Mouse (Mus musculus) hindbrain, embryonic 12.5 days (tissue): ENCODE measurements around the gene Mut. TPM values are rescaled to one million over a fixed set of nuclear protein-coding genes. Genes with fewer than 3 reads are reported as not detected.

Source experiments
- ATAC-seq: fragments of 200-750 bp; cut with Nextera tagmentation; 2 replicates; pipeline ENCODE4 v1.8.0; 2017; ENCODE audit warnings: moderate TSS enrichment; ENCODE audit not compliant: low FRiP score
- H3K27ac ChIP-seq: fragments of 300-500 bp; sonication (generic); 2 replicates; pipeline ENCODE4 v1.5.1; 2016; ENCODE audit warnings: mild to moderate bottlenecking
- H3K27me3 ChIP-seq: fragments of 300-500 bp; sonication (generic); 2 replicates; pipeline ENCODE4 v1.6.1; 2016; ENCODE audit warnings: mild to moderate bottlenecking
- H3K36me3 ChIP-seq: fragments of 300-500 bp; sonication (generic); 2 replicates; pipeline ENCODE4 v1.6.1; 2016; ENCODE audit warnings: mild to moderate bottlenecking
- H3K4me1 ChIP-seq: fragments of 300-500 bp; sonication (generic); 2 replicates; pipeline ENCODE4 v1.6.1; 2016
- H3K4me2 ChIP-seq: fragments of 300-500 bp; sonication (generic); replicated peaks from 2 replicates; pipeline ENCODE4 v1.6.1; 2016; ENCODE audit warnings: mild to moderate bottlenecking
- H3K4me3 ChIP-seq: fragments of 300-500 bp; sonication (generic); 2 replicates; pipeline ENCODE4 v1.5.1; 2016; ENCODE audit warnings: mild to moderate bottlenecking
- H3K9ac ChIP-seq: fragments of 300-500 bp; sonication (generic); 2 replicates; pipeline ENCODE4 v1.6.1; 2016; ENCODE audit warnings: mild to moderate bottlenecking, moderate library complexity
- H3K9me3 ChIP-seq: fragments of 300-500 bp; sonication (generic); replicated peaks from 2 replicates; pipeline ENCODE4 v1.6.1; 2016; ENCODE audit warnings: mild to moderate bottlenecking
- WGBS: fragments of 180-500 bp; shearing (Covaris S2); methylation state at CpG from one replicate; pipeline ENCODE4 v1.1.7; 2016; 5-methylcytosine and 5-hydroxymethylcytosine counted together
- polyA plus RNA-seq: library from polyadenylated mRNA; unstranded; fragments of >200 nt; fragmentation: Nextera tagmentation; extraction: Ambion mirVana; gene quantifications from 2 replicates; pipeline ENCODE4 v1.2.1, GENCODE M21; 2016

Gene Mut
- polyA plus RNA-seq = 27.1 and 30.3 TPM in 2 replicates

DNA sequence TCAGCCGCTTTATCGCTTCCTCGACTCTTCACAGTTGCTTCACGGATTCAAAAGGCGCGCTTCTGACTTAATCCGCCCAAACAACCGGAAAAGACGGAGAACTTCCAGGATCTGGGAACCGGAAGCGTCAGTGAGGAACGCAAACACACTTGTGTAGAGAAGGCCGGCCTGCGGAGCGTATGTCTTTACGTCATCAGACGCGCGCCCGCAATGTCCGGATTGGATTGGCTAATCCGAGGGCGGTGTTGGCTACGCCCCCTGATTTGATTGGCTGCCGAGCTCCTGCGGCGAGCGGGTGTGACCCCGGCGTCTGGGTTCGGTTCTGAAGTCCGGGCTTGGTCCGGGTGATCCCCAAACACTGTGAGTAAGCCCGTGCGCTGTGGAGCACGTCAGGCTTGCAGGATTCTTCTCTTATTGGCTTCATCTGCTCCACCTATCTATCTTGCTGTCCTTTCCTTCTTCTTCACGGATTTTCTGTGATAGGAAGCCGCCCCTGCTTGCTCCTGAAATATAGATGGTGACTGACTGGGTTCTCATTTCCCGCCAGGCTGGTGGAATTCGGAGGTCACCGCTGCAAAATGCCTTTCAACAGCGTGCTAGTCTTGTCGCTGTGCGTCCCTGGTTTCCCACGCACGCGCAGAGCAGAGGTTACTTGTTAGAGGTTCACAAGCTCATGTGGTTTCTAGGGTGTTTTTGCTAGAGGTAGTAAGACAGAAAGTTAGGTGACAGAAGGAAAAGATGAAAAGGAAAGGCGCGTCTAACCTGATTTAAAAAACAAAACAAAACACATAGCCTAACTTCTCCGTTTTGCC, at the start of gene Mut, which contains the start of gene Cenpq:
Gene Mut (plus strand): TSS at position 266 of the 812 bp plus-strand sequence.
Gene Cenpq (minus strand): TSS at position 628 of the 812 bp plus-strand sequence.
- peak; percentile 100 for ATAC-seq
- peak within 1 kb of the TSS; percentile 65 for H3K9ac ChIP-seq
- 0 out of 2 replicates have a peak, but pooled peaks cover 7% of the 10 kb centered on the region for H3K36me3 ChIP-seq
- peak within 1 kb of the TSS; percentile 90 for H3K27ac ChIP-seq
- WGBS = under 1% methylated on average over 50 of the region's 50 CpGs
- H3K4me1 ChIP-seq = peaks cover 11% of the 10 kb centered on the region
- peak within 1 kb of the TSS; percentile 66 for H3K4me3 ChIP-seq
- H3K9me3 ChIP-seq = no peaks in the 10 kb centered on the region
- H3K4me2 ChIP-seq = peak within 1 kb of the TSS; percentile 72
- no peaks in the 10 kb centered on the region for H3K27me3 ChIP-seq

DNA sequence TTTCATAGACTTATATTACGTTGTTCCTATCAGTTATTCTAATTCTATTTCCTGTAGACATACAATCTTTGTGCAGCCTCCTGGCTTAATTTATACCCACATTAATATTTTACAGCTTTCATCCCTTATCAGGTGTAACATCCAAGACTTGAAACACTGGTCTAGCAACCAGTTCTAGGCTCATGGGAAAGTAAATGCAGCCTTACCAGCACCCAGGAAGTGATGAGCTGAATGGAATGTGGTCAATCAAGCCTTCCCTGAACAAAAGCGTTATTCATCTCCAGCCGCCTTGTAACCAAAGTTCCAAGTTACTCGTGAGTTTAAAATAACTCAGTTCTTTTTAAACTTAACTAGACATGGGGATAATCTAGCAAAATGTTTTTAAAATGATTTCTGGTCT, 49.3 kb upstream of the Mut start:
- H3K9ac ChIP-seq = no peak overlapping the region

DNA sequence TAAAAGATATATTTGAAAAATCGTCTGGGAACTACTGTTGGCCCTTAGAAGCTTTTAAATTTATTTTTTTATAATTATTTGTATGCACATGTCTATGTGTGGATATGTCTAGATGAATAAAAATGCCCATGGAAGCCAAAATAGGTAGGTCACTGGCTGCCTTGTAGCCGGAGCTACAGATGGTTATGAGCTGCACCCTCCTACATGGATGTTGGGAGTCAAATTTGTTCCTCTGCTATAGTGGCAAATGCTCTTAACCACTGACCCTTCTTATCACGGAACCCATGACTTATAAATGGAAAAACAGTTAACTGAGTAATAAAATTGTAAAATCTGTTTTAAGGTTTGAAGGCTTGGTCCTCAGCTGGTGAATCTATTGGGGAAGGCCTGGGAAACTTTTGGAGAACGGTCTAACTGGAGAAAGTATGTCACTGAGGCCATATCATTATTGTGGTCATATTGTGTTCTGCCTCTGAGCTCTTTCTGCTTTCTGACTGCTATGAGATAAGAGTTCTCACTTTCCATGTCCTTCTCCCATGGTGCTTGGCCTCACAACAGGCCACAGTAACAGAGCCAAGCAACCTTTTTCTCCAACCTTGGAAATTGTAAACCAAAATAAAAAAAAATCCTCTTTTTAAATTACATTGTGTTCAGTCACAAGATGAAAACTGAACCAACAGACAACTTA, 46.5 kb upstream of the Mut start:
- no peak overlapping the region for H3K4me2 ChIP-seq
- no peaks in the 10 kb centered on the region for H3K27me3 ChIP-seq
- no peaks in the 10 kb centered on the region for H3K9me3 ChIP-seq
- H3K36me3 ChIP-seq = no peaks in the 10 kb centered on the region
- 83% methylated on average over 4 of the region's 4 CpGs for whole genome bisulfite sequencing
- H3K4me3 ChIP-seq = no peak overlapping the region
- H3K27ac ChIP-seq = no peak overlapping the region
- ATAC-seq = no peak
- no peaks in the 10 kb centered on the region for H3K4me1 ChIP-seq
- H3K9ac ChIP-seq = no peak overlapping the region

More for the DNA sequence above, 49.3 kb upstream of the Mut start:
- Histone ChIP-seq H3K4me1 (no peaks in the 10 kb centered on the region), H3K4me3 (no peak overlapping the region), H3K9me3 (no peaks in the 10 kb centered on the region), H3K27ac (no peak overlapping the region), H3K4me2 (no peak overlapping the region), H3K27me3 (no peaks in the 10 kb centered on the region), H3K36me3 (no peaks in the 10 kb centered on the region)
- WGBS = 80% methylated on average over 4 of the region's 4 CpGs
- no peak for ATAC-seq

DNA sequence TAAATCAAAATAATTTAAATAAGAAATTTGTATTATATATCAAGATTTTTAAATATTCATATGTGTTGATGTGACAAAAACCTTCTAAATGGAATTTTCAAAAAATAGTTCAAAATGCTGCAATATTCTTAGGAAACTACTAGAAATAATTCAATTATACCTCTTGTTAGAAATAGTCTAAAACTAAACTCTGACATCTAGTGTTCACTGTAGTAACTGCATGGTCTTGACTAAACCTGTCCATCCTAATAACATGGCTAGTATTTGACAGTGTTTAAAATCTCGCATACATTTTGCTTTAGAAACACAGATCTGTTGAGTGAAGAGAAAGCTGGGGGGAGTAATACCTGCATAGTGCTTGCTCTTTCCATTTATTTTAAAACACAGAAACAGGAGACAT, 37.6 kb upstream of the Mut start:
- H3K4me3 ChIP-seq = no peak overlapping the region
- ATAC-seq = no peak
- 78% methylated on average over 1 of the region's 1 CpGs for WGBS
- no peaks in the 10 kb centered on the region for H3K9me3 ChIP-seq
- H3K4me1 ChIP-seq = no peaks in the 10 kb centered on the region
- H3K27me3 ChIP-seq = no peaks in the 10 kb centered on the region
- H3K36me3 ChIP-seq = no peaks in the 10 kb centered on the region
- H3K4me2 ChIP-seq = no peak overlapping the region
- H3K9ac ChIP-seq = no peak overlapping the region
- H3K27ac ChIP-seq = no peak overlapping the region

DNA sequence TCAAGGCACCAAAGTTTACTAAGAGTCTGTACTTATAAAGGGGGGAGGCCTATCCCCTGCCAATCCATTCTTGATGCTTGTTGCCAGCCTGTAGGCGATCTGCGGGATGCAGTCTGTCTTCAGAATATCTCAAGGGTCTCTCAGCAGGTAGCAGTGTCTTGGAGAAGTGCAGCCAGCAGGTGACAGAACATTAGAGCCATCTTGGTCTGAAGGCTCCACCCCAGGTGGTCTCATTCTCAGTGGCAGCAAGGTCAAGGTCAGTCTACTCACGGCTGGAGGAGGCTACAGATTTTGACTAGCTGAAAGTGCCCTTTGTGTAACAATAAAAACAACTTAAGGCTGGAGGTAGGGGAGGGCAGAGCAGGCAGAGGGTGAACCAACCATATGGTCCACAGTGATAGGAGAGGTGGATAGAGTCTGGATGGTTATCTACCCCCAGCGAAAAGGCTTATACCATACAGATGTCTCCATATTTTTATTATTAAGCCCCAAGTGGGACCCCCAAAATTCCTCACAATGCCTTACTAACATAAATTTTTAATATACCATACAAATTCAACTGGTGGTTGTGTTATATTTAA, 34.6 kb upstream of the Mut start:
- H3K36me3 ChIP-seq = no peaks in the 10 kb centered on the region
- no peak for ATAC-seq
- no peak overlapping the region for H3K27ac ChIP-seq
- no peak overlapping the region for H3K4me2 ChIP-seq
- 25% methylated on average over 4 of the region's 4 CpGs for WGBS
- no peaks in the 10 kb centered on the region for H3K9me3 ChIP-seq
- H3K9ac ChIP-seq = no peak overlapping the region
- no peak overlapping the region for H3K4me3 ChIP-seq
- no peaks in the 10 kb centered on the region for H3K27me3 ChIP-seq
- H3K4me1 ChIP-seq = peaks cover 6% of the 10 kb centered on the region; the same call in 1 of the 2 replicates

DNA sequence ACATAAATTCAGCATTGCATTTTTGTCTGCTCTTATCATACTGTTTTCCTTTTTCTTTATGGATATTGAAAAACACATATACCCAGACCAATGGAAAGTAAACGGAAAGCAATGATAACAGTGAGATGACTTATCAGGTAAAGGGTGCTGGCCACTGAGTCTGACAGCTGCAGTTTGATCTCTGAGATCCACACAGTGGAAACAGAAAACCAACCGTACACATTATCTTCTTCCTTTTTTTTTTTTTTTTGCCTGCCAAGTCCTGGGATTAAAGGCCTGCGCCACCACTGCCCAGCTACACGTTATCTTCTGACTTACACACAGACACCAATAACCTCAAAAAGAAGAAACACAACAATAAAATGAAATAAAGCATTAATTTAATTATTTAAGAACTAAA, 31.1 kb upstream of the Mut start:
- Histone ChIP-seq H3K9me3 (no peaks in the 10 kb centered on the region), H3K4me1 (peaks cover 6% of the 10 kb centered on the region; the same call in 1 of the 2 replicates), H3K4me3 (no peak overlapping the region), H3K27ac (no peak overlapping the region), H3K36me3 (no peaks in the 10 kb centered on the region), H3K4me2 (no peak overlapping the region), H3K27me3 (no peaks in the 10 kb centered on the region), H3K9ac (no peak overlapping the region)
- ATAC-seq = no peak
- WGBS = 82% methylated on average over 4 of the region's 4 CpGs

DNA sequence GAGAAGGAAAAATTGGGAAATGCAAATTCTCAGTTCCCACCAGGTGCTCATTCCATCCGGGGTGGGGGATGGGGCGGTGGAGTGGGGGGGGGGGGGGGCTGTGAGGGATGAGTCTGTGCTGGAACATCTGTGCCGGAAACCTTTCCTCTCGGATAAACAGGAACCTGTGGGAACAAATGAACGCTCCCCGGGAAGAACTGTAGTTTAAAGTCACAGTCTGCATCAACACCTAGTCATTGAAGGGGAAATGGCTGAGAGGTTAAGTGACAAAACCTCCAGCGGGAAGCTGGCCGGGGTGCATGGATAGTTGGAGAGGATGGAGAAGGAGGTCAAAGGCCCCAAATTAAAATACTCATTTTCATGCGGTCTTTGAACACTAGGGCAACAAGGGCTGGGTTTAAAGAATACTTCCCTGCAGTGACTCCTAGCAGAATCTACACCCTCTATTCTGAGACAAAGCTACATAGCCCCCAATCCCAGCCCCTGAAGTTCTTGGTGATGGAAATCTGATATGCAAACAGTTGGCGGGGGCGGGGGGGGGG, 30.4 kb upstream of the Mut start:
- no peaks in the 10 kb centered on the region for H3K27me3 ChIP-seq
- no peak overlapping the region for H3K27ac ChIP-seq
- H3K4me2 ChIP-seq = peak overlapping the region; percentile 36
- no peaks in the 10 kb centered on the region for H3K36me3 ChIP-seq
- 3% methylated on average over 11 of the region's 11 CpGs for WGBS
- peaks cover 6% of the 10 kb centered on the region; the same call in 1 of the 2 replicates for H3K4me1 ChIP-seq
- H3K4me3 ChIP-seq = no peak overlapping the region
- H3K9me3 ChIP-seq = no peaks in the 10 kb centered on the region
- H3K9ac ChIP-seq = no peak overlapping the region
- no peak for ATAC-seq

DNA sequence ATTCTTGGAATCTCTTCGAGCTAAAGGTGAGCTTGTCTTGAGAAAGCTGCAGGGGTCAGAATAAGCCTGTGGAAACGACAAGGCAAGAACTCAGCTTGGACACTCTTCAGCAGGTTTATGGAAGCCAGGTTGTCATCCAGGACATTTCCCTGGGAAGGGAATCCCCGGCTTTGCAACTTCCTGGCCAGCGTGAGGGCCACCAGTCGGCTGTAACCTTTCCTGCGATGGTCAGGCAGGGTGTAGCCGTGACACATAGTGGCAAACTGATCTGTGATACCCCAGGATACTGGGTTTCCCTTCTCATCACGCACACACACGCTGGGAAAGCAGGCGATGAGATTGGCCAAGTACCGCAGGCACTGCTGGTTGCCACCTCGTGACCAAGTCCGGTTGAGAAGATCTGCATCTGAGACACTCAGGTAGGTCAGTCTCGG, 29.7 kb upstream of the Mut start:
- Histone ChIP-seq H3K27me3 (no peaks in the 10 kb centered on the region), H3K9ac (no peak overlapping the region), H3K9me3 (no peaks in the 10 kb centered on the region), H3K36me3 (no peaks in the 10 kb centered on the region), H3K4me2 (peak overlapping the region; percentile 36), H3K4me1 (peaks cover 6% of the 10 kb centered on the region; the same call in 1 of the 2 replicates), H3K27ac (no peak overlapping the region), H3K4me3 (no peak overlapping the region)
- ATAC-seq = no peak
- WGBS = 11% methylated on average over 14 of the region's 14 CpGs

DNA sequence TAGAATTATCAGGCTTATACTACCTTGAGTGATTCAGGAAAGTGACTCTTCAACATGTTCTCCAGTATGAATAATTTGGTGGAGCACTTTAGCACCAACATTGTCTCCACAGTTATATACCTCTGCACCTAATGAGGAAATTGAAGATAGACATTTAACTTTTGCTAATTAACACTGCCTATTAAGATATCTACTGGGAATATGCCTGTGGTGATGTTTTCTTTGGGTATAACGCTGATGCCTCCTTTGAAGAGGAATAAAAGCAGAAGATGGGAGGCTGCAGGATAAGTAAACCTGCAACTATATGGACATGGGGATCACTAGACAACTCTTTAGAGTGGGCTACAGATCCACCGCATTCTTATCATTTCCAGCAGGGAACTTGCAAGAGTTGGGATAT, 20.2 kb upstream of the Mut start, which contains the start of gene Glyatl3:
Gene Glyatl3 (minus strand): TSS at position 101 of the 400 bp plus-strand sequence.
- no peaks in the 10 kb centered on the region for H3K36me3 ChIP-seq
- WGBS = 95% methylated on average over 2 of the region's 2 CpGs
- no peak within 1 kb of the TSS for H3K4me2 ChIP-seq
- H3K9ac ChIP-seq = no peak within 1 kb of the TSS
- H3K4me3 ChIP-seq = no peak within 1 kb of the TSS
- no peaks in the 10 kb centered on the region for H3K4me1 ChIP-seq
- no peaks in the 10 kb centered on the region for H3K27me3 ChIP-seq
- ATAC-seq = no peak
- no peak within 1 kb of the TSS for H3K27ac ChIP-seq
- H3K9me3 ChIP-seq = no peaks in the 10 kb centered on the region

DNA sequence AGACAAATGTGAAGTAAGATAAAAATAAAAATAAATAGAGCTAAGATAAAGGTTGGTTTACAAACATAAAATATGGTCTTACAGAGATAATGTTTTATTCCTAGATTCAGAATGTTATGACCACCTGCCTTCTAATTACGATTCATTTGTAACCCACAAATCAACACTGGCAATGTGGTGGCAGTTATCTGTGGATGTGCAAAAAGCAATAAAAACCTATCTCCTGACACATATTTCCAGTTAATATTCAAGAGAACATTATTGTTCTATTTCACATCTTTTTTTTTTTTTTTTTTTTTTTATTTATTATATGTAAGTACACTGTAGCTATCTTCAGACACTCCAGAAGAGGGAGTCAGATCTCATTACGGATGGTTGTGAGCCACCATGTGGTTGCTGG, 19.0 kb upstream of the Mut start:
- H3K4me3 ChIP-seq = no peak overlapping the region
- H3K27ac ChIP-seq = no peak overlapping the region
- H3K9me3 ChIP-seq = no peaks in the 10 kb centered on the region
- no peak for ATAC-seq
- H3K27me3 ChIP-seq = no peaks in the 10 kb centered on the region
- WGBS = 90% methylated on average over 2 of the region's 2 CpGs
- no peak overlapping the region for H3K4me2 ChIP-seq
- H3K9ac ChIP-seq = no peak overlapping the region
- H3K4me1 ChIP-seq = no peaks in the 10 kb centered on the region
- H3K36me3 ChIP-seq = no peaks in the 10 kb centered on the region

DNA sequence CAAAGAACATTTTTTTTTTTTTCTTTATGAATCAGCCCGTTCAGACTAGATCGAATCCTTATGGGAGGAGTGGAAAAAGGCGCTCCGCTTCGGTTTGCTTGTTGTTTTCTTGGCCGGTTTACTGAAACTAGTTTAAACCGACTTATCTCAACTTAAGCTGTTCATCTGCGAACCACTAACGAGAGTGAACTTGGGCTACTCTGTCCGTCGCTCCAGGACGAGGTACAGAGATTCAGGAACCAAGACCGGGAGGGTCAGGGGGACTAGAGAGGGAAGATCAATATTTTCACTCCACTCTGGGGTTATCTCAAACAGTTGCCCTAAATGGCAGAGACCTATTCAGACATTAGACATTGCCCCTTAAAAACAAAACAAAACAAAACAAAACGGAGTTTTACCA, 500 bp upstream of the Mut start:
- Histone ChIP-seq H3K36me3 (0 out of 2 replicates have a peak, but pooled peaks cover 4% of the 10 kb centered on the region), H3K4me2 (peak overlapping the region; percentile 72), H3K4me3 (peak overlapping the region; percentile 66), H3K9ac (peak overlapping the region; percentile 57; the same call in 1 of the 2 replicates), H3K27ac (no peak overlapping the region), H3K27me3 (no peaks in the 10 kb centered on the region), H3K4me1 (peaks cover 11% of the 10 kb centered on the region), H3K9me3 (no peaks in the 10 kb centered on the region)
- WGBS = 1% methylated on average over 14 of the region's 14 CpGs
- ATAC-seq = peak; percentile 56

DNA sequence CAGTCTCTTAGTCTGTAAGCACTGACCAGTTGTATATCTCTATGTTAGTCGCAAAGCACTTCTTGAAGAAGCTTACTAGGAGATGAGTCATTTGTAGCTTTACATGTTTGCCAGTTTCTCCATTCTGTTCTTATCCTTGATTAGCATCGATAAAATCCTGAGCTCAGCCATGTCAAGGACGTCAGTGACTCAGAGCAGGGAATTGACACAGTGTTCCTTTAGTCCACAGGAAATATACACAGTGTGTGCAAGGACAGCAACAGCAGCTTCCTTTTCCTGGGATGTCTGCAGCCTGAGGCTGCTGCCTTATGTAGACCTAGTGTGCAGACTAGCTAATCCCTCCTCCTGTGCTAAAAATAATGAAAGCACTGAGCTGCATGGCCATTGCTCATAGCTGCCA, 14.0 kb downstream of the Mut start:
- Histone ChIP-seq H3K9me3 (no peaks in the 10 kb centered on the region), H3K27ac (no peak overlapping the region), H3K36me3 (peaks cover 46% of the 10 kb centered on the region), H3K4me1 (no peaks in the 10 kb centered on the region), H3K9ac (no peak overlapping the region), H3K4me2 (no peak overlapping the region), H3K4me3 (no peak overlapping the region), H3K27me3 (no peaks in the 10 kb centered on the region)
- no peak for ATAC-seq
- WGBS = 94% methylated on average over 3 of the region's 3 CpGs
